Mouse (Mus musculus): ENCODE results near the gene Mtf2.
"Not testable (repeated sequence)": the region's sequence is repeated elsewhere in the genome, so short reads cannot be mapped to it uniquely, and the experiment has no call there.

The Mtf2 gene

GRCm38 (mm10) chr5:108079603-108080002 lies 14.1 kb downstream of the Mtf2 start:
- no peak for DNase-seq (ENCODE audit: low read depth, low spot score)

- DNase-seq (ENCODE audit: low read depth, low spot score): peak; percentile 68
Measured at GRCm38 (mm10) chr5:108082380-108082779, 16.9 kb downstream of the Mtf2 start.

- DNase-seq (ENCODE audit: low read depth, low spot score): peak; percentile 47
Measured at GRCm38 (mm10) chr5:108085440-108085839, 20.0 kb downstream of the Mtf2 start.

GRCm38 (mm10) chr5:108092731-108093130 lies 27.3 kb downstream of the Mtf2 start:
- not testable (repeated sequence) for DNase-seq (ENCODE audit: low read depth, low spot score)

GRCm38 (mm10) chr5:108097676-108098075 lies 32.2 kb downstream of the Mtf2 start:
- DNase-seq (ENCODE audit: low read depth, low spot score): peak; percentile 66

GRCm38 (mm10) chr5:108100196-108100595 lies 34.7 kb downstream of the Mtf2 start:
- DNase-seq (ENCODE audit: low read depth, low spot score): no peak

GRCm38 (mm10) chr5:108104306-108104705 lies 38.8 kb downstream of the Mtf2 start:
- DNase-seq (ENCODE audit: low read depth, low spot score): peak; percentile 32

- no peak for DNase-seq (ENCODE audit: low read depth, low spot score)
Measured at GRCm38 (mm10) chr5:108109346-108109745, 43.9 kb downstream of the Mtf2 start.

GRCm38 (mm10) chr5:108117693-108118092 lies 52.2 kb downstream of the Mtf2 start:
- no peak for DNase-seq (ENCODE audit: low read depth, low spot score)

- peak; percentile 85 for DNase-seq (ENCODE audit: low read depth, low spot score)
Measured at GRCm38 (mm10) chr5:108120221-108120900, 54.9 kb downstream of the Mtf2 start.

- DNase-seq (ENCODE audit: low read depth, low spot score): peak; percentile 74
Measured at GRCm38 (mm10) chr5:108131849-108132440, 66.5 kb downstream of the Mtf2 start.

GRCm38 (mm10) chr5:108132441-108133243 lies 67.2 kb downstream of the Mtf2 start, which contains the start of the genes Tmed5 and Ccdc18:
TSS of gene Tmed5 (minus strand) at chr5:108132620.
TSS of gene Ccdc18 (plus strand) at chr5:108132875.
- DNase-seq (ENCODE audit: low read depth, low spot score): peak; percentile 99

- DNase-seq (ENCODE audit: low read depth, low spot score): no peak
Measured at GRCm38 (mm10) chr5:108152592-108152991, 87.1 kb downstream of the Mtf2 start.
